Mouse (Mus musculus) cerebellum, postnatal 36 days (tissue): ENCODE measurements at regions not wholly inside any gene's neighbourhood (a gene's known extent, or its start where the extent isn't known, plus 50 kb on each side); places are given as distances from the start of the nearest gene placed in this dataset.

ENCODE experiments used
- DNase-seq, 2 experiments: peaks; one replicate each; pipeline ENCODE4 v3.0.0; 2021 to 2022; ENCODE audit warnings: mixed read lengths in 2 of 2

DNA sequence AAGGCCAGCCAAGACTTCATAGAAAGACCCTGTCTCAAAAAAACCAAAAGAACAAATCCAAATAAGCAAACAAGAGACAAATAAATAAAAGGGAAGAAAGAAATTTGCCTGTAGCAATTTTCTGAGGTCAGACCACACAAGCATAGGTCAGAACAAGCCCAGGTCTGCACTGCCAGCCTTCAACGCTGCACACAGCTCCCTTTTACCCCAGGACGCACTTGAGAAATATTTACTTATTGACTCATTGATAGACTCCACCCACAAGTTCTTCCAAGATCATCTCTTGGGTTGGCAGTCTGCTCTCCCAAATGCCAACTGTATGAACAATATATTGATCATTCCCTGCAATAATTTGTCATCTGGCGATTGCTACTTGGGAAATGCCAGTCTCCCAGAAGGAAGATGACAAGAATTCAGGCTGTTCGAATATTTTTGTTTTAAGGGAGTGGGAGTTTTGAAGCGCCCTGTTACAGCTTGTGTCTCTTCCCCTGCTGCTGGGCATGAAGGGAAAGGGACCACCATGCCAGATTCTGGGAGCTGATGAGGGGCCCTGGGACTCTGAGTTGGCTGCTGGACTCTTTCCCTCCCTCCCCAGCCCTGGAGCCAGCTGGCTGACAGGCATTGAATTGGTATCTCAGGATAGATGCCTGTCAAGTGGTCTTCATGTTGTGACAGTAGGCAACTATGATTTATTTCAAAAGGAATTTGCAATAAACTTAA lies 102.9 kb upstream of the Tle3 start:
- DNase-seq: no peak

DNA sequence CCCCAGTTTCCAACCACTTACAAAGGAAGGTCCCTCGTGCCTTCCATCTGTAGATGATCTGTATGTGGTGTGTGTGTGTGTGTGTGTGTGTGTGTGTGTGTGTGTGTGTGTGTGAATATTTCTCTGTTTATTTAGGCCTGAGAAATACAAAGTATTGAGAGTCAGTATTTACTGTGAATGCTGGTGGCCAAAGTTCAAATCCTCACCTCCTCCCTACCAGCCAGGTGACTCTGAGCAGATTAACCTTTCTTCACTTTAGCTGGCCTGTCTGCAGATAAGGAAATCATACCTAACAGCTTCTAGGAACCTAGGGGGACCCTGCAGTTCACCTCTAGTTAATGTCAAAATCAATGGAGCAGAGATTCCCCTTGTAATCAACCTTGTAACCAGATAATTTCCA lies 100.9 kb upstream of the Tle3 start:
- no peak for DNase-seq

DNA sequence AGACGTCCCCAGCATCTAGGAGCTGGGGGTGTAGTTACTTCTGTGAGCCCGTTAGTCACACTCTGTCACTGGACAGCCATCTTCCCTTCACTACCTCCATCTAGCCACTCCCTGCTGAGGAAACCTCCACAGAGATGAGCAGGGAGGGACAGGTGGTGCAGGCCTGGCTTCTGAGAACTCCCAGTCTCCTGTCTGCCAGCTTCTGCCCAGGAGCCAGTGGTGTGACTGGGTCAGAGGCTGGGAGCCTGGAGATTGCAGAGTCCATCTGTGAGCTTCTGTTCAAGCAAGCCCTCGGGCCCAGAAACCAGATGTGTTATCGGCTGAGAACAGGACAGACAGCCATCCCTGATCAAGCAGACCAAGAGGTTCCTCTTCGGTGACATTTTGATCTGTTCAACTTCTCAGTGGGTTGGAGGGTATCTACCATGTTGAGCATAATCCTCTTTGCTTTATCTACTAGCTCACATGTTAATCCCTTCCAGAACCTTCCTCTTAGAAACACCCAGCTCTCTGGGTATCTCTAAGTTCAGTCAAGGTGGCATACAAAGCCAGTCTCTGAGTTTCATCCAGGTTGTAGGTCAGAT lies 100.3 kb upstream of the Tle3 start:
- no peak for DNase-seq

DNA sequence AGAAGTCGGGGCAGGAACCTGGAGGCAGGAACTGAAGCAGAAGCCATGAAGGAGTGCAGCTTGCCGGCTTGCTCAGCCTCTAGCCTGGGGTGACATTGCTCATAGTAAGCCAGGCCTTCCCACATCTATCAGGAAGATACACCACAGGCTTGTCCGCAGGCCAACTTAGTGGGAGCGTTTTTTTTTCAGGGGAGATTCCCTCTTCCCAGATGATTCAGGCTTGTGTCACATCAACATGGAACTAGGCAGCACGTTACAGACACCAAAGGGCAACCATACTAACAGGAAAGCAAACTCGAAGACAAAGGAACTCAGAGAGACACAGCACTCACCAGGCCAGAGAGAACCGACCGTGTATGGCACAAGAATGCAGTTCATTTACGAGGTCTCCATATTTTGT lies 98.1 kb upstream of the Tle3 start:
- no peak for DNase-seq

DNA sequence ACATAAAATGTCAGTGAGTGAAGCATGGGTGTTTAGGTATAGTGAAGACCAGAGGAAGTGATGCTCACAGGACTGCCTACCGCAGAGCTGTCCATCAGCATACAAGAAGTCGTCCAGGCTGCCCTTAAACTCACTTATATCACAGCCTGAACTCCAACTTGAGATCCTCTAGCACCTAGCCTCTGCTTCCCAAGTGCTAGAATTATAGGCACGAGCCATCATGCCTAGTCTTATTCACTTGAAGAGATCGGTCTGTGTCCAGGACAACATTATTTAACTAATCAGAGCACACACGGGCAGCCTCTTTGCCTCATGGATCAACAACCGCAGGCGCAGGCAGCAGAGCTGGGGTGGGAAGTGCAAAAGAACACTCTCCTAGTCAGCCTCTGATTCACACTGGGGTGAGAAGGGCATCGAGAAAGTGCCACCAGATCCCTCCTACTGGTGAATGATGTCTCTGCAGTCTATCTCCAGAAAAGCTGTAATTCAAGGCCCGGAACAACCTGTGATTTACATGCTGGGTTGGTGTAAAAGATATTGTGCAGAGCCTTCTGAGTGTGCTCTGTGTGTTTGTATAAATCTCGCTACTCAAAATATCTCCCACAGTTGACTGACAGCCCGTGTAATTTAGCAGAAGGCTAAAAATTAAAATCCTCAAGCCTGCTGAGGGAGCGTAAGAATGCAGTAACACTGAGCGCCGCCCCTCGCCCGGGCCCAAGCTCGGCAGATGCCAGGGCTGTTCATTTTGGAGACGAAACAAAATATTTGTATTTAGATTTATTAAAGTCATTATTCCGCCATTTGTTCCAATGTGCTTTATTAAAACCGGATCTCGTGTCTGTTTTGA lies 94.6 kb upstream of the Tle3 start:
- DNase-seq: peak; percentile 46 to 68

DNA sequence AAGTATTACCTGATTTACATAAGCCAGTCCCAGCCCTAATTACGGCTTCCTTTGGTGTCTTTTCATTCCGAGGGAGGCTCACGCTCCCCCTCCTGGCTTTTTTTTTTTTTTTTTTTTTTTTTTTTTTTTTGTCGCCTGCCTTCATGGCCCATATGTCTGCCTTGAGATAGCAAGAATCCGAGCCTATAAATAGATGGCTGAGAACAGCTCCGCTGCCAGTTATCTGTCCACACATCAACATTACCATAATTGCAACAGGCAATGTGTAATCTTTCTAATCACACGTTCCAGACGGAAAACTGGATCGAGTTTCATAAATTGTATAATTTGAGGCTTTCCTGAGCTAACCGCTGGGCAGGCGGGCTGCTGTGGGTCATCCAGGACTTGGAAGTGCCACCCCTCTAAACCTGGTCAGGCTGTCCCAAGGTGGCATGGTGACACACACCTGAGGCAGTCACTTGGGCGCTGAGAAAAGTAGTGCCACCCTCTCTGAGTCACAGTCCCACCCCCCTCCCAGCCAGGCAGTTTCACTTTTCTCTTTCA lies 93.9 kb upstream of the Tle3 start:
- DNase-seq: peak in 1 of 2 experiments; percentile 39

DNA sequence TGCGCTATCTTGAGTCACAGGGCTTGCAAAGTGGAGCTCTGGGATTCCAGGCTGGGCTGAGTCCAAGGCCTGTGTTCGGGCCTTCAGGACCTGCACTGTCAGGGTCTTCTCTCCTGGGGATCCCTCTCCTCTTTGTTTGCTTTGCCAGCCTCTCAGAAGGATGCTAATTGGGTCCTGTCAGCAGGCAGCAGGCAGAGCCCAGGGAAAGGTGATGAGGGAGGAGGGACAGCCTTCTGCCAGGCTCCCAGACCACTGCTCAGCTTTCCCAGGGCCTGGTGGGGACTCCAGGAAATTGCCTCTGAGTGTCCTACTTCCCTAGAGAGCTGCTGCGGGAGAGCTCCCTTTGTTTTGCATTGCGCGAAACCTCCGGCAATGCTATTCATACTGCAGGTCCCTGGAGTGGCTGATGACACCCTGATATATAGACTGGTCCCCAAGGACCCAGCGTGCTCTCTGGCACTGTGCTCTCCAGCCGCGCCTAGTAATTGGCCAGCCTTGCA lies 93.1 kb upstream of the Tle3 start:
- DNase-seq: peak in 1 of 2 experiments; percentile 31

DNA sequence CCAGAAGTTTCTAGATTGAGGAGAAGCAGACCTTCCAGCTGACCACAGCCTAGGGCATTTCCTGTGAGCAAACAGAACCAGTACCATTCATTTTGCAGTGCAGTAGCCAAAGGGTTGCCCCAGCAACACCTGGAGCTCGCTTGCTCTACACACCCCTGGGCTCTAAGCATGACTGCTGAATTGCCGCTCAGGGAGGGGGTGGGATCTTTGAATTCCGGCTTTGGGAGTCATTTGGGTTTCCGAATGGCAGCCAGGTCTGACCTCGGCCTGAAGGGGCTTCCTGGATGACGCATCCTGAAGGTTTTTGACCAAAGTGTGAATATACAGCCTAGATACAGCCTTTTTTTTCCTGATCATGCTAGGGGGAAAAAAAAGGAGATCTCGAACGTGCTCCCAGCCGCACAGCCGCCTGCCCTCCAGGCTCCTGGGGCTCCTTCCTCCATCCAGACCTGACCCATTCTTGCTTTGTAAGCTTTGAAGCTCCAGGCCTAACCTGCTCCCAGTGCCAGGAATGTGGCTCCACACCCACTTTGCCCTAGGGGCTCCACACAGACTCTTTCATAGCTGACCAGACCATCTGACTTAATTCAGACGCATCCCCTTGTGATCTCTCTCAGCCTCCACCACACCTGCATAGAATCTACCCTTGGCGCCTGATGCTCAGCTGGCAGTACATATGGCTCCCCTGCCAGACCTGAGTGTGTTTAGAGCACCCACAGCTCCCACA lies 91.1 kb upstream of the Tle3 start:
- DNase-seq: no peak

DNA sequence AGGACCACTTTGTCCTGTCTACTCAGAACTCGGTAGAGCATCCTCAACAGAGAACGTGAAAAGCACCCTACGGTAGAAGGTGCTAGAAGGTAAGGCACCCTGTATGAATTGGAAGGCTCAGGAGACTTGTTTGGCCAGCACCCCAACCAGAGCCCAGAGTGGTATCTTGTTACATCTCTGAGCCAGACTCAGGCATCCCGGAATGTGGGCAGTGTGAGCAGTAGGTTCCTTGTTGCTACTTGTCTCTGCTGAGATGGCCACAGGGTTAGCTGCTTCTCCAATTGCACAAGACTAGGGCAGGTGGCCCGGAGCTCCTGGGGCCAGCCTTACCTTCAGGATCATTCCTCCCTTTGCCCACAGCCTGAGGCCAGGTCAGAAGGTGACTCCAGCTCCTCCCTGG lies 88.9 kb upstream of the Tle3 start:
- DNase-seq: no peak

DNA sequence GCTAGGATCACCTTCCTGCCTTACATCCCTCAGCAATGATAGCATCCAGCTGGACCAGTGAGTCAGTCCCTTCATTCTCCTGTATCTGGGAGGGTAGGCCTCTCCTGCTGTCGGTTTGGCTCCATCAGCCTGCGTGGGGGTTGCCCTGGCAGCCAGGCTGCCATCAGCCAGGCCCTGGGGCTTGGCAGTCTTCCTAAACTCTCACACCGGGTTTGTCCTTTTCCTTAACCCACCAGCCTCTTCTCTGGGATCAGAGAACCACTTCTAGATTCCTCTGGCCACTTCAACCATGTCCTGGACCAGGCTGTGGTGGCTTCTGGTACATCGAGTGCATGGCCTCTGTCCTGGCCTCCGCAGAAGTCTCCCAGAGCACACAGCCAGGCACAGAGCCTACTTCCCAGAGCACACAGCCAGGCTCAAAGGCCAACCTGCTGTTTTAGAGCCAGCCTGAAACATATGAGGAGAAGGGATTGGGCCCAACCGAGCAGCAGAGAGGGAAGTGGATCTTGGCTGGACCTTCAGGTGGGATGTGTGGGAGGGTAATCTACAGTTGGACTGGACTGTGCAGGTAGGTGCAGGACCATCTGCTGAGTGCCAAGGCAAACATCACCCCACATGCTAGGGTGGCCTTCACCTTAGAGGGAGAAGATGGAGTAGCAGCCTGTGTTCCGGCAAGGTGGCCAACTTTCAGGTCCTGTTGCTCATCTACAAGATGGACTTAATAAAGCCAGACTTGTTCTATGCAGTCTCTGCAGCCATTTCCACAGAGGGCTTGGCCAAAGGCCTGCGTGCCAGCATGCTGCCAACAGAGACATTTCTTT lies 87.8 kb upstream of the Tle3 start:
- DNase-seq: peak; percentile 82 to 83

DNA sequence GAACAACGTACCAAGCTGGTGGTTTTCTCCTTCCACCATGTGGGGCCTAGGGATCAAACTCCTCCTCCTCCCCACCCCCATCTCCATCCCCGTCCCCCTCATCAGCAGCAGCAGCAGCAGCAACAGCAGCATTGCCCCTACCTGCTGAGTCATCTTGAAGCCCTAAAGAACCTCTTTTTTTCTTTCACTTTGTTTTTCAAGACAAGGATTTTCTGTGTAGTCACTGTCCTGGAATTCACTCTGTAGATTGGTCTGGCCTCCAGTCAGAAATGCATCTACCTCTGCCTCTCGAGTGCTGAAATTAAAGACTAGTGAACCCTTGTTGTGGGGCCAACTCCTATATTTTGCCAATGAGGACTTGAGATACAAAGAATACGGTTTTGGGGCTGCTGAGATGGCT lies 85.6 kb upstream of the Tle3 start:
- no peak for DNase-seq

DNA sequence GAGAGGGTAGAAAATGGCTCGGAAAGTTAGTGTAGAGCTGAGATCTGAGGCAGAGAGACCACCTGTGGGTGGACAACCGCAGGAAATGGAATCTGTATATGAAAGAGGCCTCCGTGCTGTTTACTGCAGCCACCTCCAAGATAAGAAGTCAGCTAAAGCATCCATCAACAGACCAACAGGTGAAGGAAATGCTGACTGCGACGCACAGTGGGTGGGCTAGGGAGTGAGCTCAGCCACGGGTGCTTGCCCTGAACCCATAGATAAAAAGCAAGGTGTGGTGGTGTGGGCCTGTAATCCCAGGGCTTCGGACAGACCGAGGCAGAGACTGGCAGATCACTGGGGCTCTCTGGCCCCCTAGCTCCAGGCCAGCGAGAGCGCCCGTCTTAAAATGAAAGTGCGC lies 83.0 kb upstream of the Tle3 start:
- DNase-seq: no peak

DNA sequence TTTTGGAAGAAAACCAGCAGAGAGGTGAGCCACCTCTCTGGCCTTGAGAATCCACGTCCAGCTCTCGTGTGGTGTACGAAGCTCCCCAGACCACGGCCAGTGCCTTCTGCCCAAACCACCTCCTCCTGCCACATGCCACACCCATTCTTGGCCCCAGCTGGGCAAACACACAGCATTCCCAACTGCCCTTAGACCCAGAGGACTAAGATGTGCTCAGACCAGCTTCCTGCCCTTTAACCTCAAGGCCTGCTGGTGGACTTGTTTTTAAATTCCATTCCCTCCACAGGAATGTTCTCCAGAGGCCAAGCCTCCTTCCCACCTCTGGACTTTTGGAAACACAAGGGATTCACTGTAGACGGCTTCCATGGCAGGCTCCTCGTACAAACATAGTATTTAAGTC lies 82.5 kb upstream of the Tle3 start:
- DNase-seq: no peak

DNA sequence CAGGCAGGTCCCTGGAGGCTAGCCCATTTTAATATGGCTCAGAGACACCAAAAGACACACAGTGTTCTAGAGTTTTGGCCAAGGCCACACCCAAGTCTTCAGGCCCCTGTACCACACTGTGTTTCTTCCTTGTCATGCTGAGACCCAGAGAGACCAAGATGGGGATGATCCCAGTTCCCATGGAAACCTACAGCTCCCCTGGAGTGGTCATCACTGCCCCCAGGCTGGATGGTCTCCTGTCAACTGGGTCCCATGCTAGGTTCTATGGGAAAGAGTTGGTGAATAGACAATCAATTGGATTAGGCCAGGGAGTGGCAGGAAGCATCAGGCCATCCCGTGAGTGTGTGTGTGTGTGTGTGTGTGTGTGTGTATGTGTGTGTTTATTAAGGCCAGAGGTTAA lies 80.5 kb upstream of the Tle3 start:
- DNase-seq: no peak

DNA sequence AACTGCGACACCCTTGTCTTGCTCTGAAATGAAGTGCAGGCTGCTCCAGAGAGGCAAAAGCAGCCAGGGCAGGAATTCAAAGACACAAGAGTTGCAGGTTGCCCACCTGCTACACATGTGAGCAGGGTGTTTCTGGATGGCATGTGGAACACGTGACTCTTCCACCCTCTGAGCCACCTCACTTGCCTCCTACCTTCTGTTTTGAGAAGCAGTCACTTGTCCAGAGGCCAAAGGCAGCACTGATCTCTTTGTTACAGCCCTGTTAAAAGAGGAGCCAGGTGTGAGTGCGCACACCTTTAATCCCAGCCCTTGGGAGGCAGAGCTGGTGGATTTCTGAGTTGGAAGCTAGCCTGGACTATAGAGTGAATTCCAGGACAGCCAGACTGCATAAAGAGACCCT lies 79.7 kb upstream of the Tle3 start:
- no peak for DNase-seq

DNA sequence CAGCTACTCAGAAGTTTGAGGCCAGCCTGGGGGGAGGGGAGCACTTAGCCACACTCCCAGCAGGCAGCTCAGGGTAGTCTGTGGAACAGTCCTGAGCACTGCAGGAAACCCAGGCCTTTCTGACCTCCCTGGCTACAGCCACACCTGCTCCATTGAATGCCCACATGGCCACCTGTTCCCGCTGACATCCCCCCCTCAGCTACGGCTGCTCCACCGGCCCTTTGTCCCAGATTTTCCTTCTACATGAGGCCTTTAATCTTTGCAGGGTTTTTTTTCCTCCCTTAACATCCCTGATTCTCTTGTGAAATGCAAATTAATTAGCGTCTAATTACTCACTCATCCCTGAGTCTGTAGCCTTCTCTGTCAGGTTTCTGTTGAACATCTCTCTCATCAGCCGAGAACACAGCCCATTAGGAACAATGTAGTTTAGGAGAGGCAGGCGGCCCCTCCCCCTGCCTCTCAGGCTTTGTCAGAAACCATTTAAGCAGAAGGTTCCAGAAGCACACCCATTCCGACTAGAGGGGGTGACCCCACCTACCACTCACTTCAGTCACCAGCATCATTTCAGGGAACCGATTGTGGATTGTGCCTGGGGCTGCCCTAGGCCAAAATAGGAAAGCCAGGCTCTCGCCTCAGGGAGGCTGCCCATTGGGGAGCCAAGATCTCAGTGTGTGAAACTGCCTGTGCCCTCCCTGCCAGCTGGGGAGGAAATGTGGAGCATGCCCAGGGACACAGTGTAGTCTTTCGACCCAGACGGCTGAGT lies 78.8 kb upstream of the Tle3 start:
- DNase-seq: peak; percentile 89 to 90

DNA sequence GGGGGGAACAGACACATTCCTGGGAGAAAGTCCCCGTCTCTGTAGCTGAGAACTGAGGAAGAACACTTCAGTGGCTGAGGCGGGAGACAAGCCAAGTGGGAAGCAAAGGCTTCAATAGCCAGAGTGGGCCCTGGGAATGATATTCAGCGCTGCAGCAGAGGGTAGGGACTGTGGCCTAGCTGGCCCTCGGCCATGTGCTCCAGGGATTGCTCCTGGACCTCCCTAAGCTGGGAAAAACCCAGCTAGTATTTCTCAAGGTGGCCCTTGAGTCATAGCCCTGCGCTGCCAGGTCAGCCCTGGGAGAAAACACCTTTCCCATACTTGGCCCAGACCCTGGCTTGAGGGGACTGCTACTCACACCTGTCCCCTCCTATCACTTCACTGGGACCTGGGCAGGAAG lies 77.2 kb upstream of the Tle3 start:
- no peak for DNase-seq

DNA sequence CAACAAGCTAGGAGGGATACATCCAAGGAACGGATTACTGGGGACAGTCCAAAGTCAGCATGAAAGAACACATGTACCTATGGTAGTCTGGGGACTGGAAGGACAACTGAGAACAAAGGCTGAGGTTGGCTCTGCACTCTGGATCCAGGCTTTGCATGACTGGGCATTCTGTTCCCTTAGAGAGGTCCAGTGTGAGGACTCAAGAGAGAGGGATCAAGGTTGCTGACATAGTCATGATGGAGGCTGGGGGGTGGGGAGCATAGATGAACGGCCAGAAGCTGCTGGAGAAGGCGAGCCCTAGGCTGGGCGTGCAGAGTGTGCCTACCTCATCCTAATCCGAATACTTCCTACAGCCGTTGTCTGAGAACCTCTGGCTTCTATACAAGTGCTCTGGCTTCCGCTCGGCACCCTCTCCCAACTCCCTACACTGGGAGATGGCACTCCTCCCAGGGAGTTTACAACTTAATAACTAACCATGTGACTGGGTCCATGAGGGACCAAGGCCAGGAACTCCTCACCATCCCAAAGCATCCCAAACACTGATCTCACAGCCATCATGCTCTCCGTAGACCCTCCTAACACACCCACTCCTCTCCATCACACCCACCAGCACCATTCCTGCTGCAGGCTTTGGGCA lies 75.7 kb upstream of the Tle3 start:
- DNase-seq: no peak

DNA sequence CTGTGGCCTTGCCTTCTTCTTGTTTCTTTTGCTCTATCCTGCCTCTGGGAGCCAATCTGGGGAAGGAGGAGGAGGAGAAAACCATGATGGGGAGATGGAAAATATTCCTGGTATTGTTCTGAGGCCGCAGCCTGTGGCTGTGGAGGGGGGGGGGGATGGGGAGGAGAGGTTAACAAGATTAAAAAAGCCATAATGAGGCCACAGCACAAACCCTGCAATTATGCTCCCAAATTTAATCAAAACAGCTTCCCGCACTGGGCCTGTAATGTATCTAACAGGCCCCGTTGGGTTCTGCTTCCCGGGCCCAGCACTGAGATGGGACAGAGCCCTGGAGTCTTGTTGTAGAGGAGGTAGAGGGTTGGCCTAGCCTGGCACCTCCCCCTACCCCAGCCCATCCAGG lies 74.8 kb upstream of the Tle3 start:
- DNase-seq: no peak

DNA sequence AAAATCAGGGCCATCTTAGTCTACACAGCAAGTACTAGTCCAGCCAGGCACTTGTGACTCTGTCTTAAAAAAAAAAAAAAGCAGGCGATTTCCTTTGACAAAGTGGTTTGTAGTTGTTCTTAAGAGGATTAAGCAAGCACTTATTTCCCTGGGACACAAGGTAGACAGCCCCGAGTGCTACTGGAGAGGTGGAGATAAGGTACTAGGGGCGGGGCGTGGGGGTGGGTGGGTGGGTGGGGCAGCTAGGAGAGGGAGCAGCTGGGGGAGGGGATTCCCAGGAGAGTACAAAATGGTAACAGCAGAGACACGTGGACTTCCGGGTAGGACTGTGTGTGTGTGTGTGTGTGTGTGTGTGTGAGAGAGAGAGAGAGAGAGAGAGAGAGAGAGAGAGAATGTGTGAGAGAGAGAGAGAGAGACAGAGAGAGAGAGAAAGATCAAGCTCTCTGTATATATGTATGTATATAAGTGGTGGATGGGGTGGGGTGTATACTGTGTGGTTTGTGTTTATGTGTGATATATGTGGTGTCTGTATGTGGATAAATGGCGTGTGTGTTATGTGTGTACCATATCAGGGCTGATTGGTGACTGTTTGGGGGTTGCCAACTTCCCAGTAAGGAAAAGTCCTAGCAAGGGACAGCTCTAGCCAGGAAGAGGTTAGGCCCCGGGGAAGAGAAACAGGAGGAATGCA lies 72.1 kb upstream of the Tle3 start:
- no peak for DNase-seq
